Mouse (Mus musculus): Measurements from ENCODE around the gene Neu1. TPM values are rescaled to one million over a fixed set of nuclear protein-coding genes. Genes with fewer than 3 reads are reported as not detected.

The Neu1 gene
- polyA plus RNA-seq, 1 experiment = 448 TPM

DNA sequence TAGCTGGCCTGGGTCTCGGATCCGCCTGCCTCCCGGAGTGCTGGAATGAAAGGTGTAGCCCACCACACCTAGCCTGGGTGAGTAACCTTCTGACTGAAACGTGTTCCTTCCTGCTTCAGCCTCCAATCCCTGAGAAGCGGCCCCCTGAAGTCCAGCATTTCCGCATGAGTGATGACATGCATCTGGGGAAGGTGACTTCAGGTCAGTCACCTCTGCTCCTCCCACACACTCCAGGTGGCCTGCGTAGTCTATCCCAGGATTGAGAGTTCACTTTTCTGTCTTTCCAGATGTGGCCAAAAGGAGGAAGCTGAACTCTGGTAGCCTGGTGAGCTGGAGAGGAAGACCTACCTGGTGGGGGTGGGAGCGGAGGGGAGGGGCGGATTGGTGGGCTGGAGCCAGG, 28.2 kb upstream of the Neu1 start:
- Histone ChIP-seq H3K4me3 (ENCODE audit: insufficient read depth, low read depth, low read length) (no peak overlapping the region), H3K27me3 (replicated peaks; ENCODE audit: control insufficient read depth, insufficient read depth, low read length) (no peaks in the 10 kb centered on the region), H3K36me3 (ENCODE audit: control insufficient read depth, insufficient read depth, low read length) (peaks cover under 1% of the 10 kb centered on the region), H3K27ac (ENCODE audit: insufficient read depth, low read depth, low read length) (no peak overlapping the region), H3K4me1 (ENCODE audit: control insufficient read depth, insufficient read depth, low read length) (no peaks in the 10 kb centered on the region)
- peak; percentile 22 for DNase-seq
- TF ChIP-seq POLR2A (IDR thresholded peaks at IDR 0.05; ENCODE audit: low read depth, low read length) (no peak), CTCF (conservative IDR thresholded peaks at IDR 0.05; ENCODE audit: insufficient read depth, insufficient read length, low read depth, low read length) (no peak)
- WGBS = 72% methylated on average over 9 of the region's 9 CpGs

DNA sequence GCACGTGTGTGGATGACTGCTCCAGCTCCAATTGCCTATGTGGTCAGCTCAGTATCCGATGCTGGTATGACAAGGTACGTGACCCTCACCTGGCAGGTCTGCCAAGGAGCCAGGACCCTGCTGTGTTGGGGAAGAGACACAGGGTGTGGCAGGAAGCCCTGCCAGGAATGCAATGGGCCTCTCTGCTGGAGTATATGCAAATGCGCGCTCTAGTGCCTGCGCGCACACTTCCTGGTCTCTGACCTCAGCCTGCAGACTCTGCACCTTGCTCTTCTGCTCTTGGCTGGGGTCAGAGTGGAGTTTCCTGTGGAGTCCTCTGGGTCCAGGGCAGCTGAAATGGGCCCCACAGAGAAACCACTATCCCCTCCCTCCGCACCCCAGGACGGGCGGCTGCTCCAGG, 20.1 kb upstream of the Neu1 start:
- H3K4me3 ChIP-seq (ENCODE audit: insufficient read depth, low read depth, low read length) = no peak overlapping the region
- TF ChIP-seq CTCF (conservative IDR thresholded peaks at IDR 0.05; ENCODE audit: insufficient read depth, insufficient read length, low read depth, low read length) (no peak), POLR2A (IDR thresholded peaks at IDR 0.05; ENCODE audit: low read depth, low read length) (no peak)
- peaks cover 3% of the 10 kb centered on the region for H3K36me3 ChIP-seq (ENCODE audit: control insufficient read depth, insufficient read depth, low read length)
- H3K27ac ChIP-seq (ENCODE audit: insufficient read depth, low read depth, low read length) = 0 out of 2 replicates have a peak overlapping the region, but pooled peaks have one; percentile 1
- WGBS = 51% methylated on average over 10 of the region's 10 CpGs
- no peaks in the 10 kb centered on the region for H3K27me3 ChIP-seq (replicated peaks; ENCODE audit: control insufficient read depth, insufficient read depth, low read length)
- peak; percentile 83 for DNase-seq
- H3K4me1 ChIP-seq (ENCODE audit: control insufficient read depth, insufficient read depth, low read length) = peaks cover 4% of the 10 kb centered on the region; the same call in 1 of the 2 replicates

DNA sequence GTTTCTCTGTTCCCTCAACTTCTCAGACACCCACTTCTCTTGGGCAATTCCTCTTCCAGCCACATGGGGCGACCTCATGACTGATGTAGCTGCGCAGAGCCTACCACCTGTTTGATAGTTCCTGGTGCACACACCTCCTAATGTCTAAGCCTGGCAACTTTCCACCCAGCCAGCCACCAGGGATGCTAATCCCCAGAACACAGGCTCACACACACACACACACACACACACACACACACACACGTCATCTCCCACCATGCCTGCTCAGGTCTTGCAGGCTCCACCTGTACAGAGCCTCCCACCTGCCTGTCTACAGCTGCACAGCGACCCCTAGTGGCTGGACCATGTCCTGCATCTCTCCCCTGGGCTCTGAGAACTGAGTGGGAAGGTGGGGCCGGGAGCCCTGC, 19.1 kb upstream of the Neu1 start:
- WGBS = 23% methylated on average over 5 of the region's 5 CpGs
- H3K27ac ChIP-seq (ENCODE audit: insufficient read depth, low read depth, low read length) = no peak overlapping the region

DNA sequence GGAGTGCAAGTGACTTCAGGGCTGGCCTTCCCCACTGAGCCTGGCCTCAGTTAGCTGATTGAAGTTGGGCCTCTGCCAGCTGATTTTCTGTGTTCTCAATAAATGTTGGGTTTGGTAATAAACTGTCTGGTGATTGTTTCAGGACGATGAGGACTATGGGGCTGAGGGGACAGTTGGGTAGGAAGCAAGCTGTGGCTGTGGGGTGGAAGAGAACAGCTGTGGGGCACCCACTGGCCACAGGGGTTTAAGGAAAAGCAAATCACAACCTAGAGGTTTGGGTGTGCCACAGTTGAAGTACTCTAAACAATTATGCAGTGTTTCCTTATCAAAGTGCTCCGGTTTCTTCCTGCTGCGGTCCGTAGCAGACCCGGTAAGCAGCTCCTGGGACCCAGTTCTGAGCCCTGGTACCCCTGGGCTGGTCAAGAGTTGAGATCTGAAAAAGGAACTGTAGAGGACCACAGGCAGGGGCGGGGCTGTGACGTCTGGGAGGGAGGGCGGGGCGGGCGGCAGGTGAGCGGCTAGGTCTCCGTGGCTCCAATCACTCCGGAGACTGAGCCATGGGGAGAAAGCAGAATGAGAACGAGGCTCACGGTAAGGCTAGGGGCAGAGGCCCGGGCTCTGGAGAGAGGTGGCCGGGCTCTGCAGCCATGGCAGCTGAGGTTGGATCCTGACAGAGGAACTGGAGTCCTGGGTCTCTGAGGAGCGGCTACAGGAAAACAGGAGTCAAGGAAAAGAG, 17.0 kb upstream of the Neu1 start, which contains the start of gene Slc44a4:
TSS of gene Slc44a4 (plus strand) at position 537 of the 736 bp plus-strand sequence.
- peak; percentile 70 for DNase-seq
- TF ChIP-seq CTCF (conservative IDR thresholded peaks at IDR 0.05; ENCODE audit: insufficient read depth, insufficient read length, low read depth, low read length) = no peak
- TF ChIP-seq POLR2A (IDR thresholded peaks at IDR 0.05; ENCODE audit: low read depth, low read length) = no peak
- Histone ChIP-seq H3K4me1 (ENCODE audit: control insufficient read depth, insufficient read depth, low read length) (peaks cover 4% of the 10 kb centered on the region; the same call in 1 of the 2 replicates), H3K27ac (ENCODE audit: insufficient read depth, low read depth, low read length) (peak within 1 kb of the TSS; percentile 82), H3K36me3 (ENCODE audit: control insufficient read depth, insufficient read depth, low read length) (no peaks in the 10 kb centered on the region; the same call in 1 of the 2 replicates), H3K4me3 (ENCODE audit: insufficient read depth, low read depth, low read length) (peak within 1 kb of the TSS; percentile 60), H3K27me3 (replicated peaks; ENCODE audit: control insufficient read depth, insufficient read depth, low read length) (no peaks in the 10 kb centered on the region)
- WGBS = 35% methylated on average over 18 of the region's 18 CpGs

More for the DNA sequence above, 19.1 kb upstream of the Neu1 start:
- Histone ChIP-seq H3K27me3 (replicated peaks; ENCODE audit: control insufficient read depth, insufficient read depth, low read length) (no peaks in the 10 kb centered on the region), H3K36me3 (ENCODE audit: control insufficient read depth, insufficient read depth, low read length) (peaks cover 3% of the 10 kb centered on the region), H3K4me1 (ENCODE audit: control insufficient read depth, insufficient read depth, low read length) (peaks cover 4% of the 10 kb centered on the region; the same call in 1 of the 2 replicates), H3K4me3 (ENCODE audit: insufficient read depth, low read depth, low read length) (no peak overlapping the region)
- peak; percentile 87 for DNase-seq
- peak; percentile 88 for TF ChIP-seq CTCF (conservative IDR thresholded peaks at IDR 0.05; ENCODE audit: insufficient read depth, insufficient read length, low read depth, low read length)
- no peak for TF ChIP-seq POLR2A (IDR thresholded peaks at IDR 0.05; ENCODE audit: low read depth, low read length)

DNA sequence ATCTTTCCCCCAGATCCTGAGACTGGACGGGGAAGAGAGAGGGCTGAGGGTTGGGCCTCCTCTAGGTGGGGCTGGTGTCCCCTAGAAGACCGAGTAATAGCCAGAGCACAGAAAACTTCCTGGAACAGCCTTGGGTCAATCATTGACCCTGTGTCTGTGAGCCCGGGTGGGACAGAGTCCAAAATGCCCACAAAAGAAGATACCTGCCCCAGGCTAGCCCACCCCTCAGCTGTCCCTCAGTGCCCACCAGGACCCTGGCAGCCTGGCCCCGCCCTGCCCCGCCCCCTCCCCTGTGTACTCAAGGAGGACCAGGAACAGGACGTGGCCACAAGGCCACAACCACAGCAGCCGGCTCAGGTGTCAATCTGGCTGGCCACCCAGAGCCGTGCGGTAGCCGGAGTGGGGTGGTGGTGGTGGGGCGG, 15.6 kb upstream of the Neu1 start:
- Histone ChIP-seq H3K27me3 (replicated peaks; ENCODE audit: control insufficient read depth, insufficient read depth, low read length) (no peaks in the 10 kb centered on the region), H3K36me3 (ENCODE audit: control insufficient read depth, insufficient read depth, low read length) (no peaks in the 10 kb centered on the region; the same call in 1 of the 2 replicates), H3K27ac (ENCODE audit: insufficient read depth, low read depth, low read length) (peak overlapping the region; percentile 82), H3K4me3 (ENCODE audit: insufficient read depth, low read depth, low read length) (peak overlapping the region; percentile 60), H3K4me1 (ENCODE audit: control insufficient read depth, insufficient read depth, low read length) (peaks cover 4% of the 10 kb centered on the region; the same call in 1 of the 2 replicates)
- peak; percentile 92 for DNase-seq
- 12% methylated on average over 11 of the region's 11 CpGs for WGBS
- TF ChIP-seq POLR2A (IDR thresholded peaks at IDR 0.05; ENCODE audit: low read depth, low read length) (no peak), CTCF (conservative IDR thresholded peaks at IDR 0.05; ENCODE audit: insufficient read depth, insufficient read length, low read depth, low read length) (peak; percentile 67)

DNA sequence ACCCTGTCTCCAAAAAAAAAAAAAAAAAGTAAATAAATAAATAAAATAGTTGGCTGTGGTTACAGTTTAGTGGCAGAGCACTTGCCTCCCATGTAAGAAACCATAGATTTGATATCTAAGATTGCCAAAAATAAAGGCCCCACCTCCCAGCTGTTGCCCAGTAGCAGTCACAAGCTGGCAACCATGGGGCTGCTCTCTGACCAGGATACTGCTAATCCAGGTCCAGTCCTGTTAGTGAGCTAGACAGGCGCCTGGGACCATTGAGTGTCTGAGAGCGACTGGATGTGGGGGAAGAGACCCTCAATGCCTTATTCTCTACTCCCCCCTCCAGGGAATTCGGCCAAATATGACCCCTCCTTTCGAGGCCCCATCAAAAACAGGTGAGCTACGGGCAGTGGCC, 14.7 kb upstream of the Neu1 start:
- Histone ChIP-seq H3K27ac (ENCODE audit: insufficient read depth, low read depth, low read length) (no peak overlapping the region), H3K4me3 (ENCODE audit: insufficient read depth, low read depth, low read length) (no peak overlapping the region), H3K4me1 (ENCODE audit: control insufficient read depth, insufficient read depth, low read length) (no peaks in the 10 kb centered on the region; the same call in 1 of the 2 replicates), H3K36me3 (ENCODE audit: control insufficient read depth, insufficient read depth, low read length) (no peaks in the 10 kb centered on the region; the same call in 1 of the 2 replicates), H3K27me3 (replicated peaks; ENCODE audit: control insufficient read depth, insufficient read depth, low read length) (no peaks in the 10 kb centered on the region)
- TF ChIP-seq CTCF (conservative IDR thresholded peaks at IDR 0.05; ENCODE audit: insufficient read depth, insufficient read length, low read depth, low read length) (no peak), POLR2A (IDR thresholded peaks at IDR 0.05; ENCODE audit: low read depth, low read length) (no peak)
- DNase-seq = no peak
- 87% methylated on average over 5 of the region's 5 CpGs for WGBS

DNA sequence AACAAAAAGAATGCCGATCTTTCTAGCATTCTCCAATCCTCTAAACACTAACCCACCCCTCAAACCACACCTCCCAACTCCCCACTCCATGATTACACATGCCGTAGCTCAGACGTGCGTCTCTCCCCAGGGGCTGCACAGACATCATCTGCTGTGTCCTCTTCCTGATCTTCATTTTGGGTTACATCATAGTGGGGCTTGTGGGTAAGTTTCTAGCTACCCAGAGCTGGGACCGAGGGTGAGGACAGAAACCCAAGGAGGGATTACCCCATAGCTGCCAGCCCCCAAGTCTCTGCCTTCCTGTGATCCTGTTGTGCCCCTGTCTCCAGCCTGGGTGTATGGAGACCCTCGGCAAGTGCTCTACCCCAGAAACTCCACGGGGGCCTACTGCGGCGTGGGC, 13.9 kb upstream of the Neu1 start:
- Histone ChIP-seq H3K36me3 (ENCODE audit: control insufficient read depth, insufficient read depth, low read length) (no peaks in the 10 kb centered on the region; the same call in 1 of the 2 replicates), H3K27me3 (replicated peaks; ENCODE audit: control insufficient read depth, insufficient read depth, low read length) (no peaks in the 10 kb centered on the region), H3K4me1 (ENCODE audit: control insufficient read depth, insufficient read depth, low read length) (no peaks in the 10 kb centered on the region; the same call in 1 of the 2 replicates), H3K27ac (ENCODE audit: insufficient read depth, low read depth, low read length) (no peak overlapping the region), H3K4me3 (ENCODE audit: insufficient read depth, low read depth, low read length) (no peak overlapping the region)
- DNase-seq = no peak
- TF ChIP-seq CTCF (conservative IDR thresholded peaks at IDR 0.05; ENCODE audit: insufficient read depth, insufficient read length, low read depth, low read length) (no peak), POLR2A (IDR thresholded peaks at IDR 0.05; ENCODE audit: low read depth, low read length) (no peak)
- 78% methylated on average over 9 of the region's 9 CpGs for WGBS

Data from kidney, adult 2 months (tissue).